Comparison of ENCODE assay signal across 12 mouse cellular contexts in genomic region chr1:54647335-54647745, GRCm38 (mm10).
DNase-seq lines count a peak whose midpoint lies in the region; ATAC-seq and TF ChIP-seq lines count a peak whose summit lies in the region.
"Had no signal": no experiment of that assay in that cellular context is flagged by ENCODE, and none has a peak within 500 bp of the region (broad histone marks: within the 10 kb centered on the region; RNA-seq: fewer than 3 reads in every experiment).

No protein-coding gene starts in this region.

- H3K27me3 ChIP-seq in embryonic facial prominence, embryonic 14.5 days (replicated peaks; ENCODE audit: control insufficient read depth, insufficient read depth, low read length) = no peaks in the 10 kb centered on the region
- no peaks in the 10 kb centered on the region for H3K27me3 ChIP-seq in embryonic facial prominence, embryonic 10.5 days (replicated peaks; ENCODE audit: low read depth, poor library complexity, severe bottlenecking)
- no peaks in the 10 kb centered on the region for H3K27me3 ChIP-seq in midbrain, embryonic 15.5 days (replicated peaks)
- no peaks in the 10 kb centered on the region for H3K27me3 ChIP-seq in midbrain, embryonic 11.5 days (ENCODE audit: control insufficient read depth, insufficient read depth, low read length)
- no peaks in the 10 kb centered on the region for H3K27me3 ChIP-seq in cerebellum, adult 2 months (ENCODE audit: control insufficient read depth, insufficient read depth, low read length)
- H3K27me3 ChIP-seq: limb, embryonic 13.5 days had no signal

- H3K9ac ChIP-seq in embryonic facial prominence, embryonic 14.5 days (ENCODE audit: low read depth, low read length) = no peak overlapping the region
- H3K9ac ChIP-seq in midbrain, embryonic 15.5 days = no peak overlapping the region
- no peak overlapping the region for H3K9ac ChIP-seq in midbrain, embryonic 11.5 days (ENCODE audit: low read length)
- H3K9ac ChIP-seq: limb, embryonic 13.5 days had no signal

- intact Hi-C loops in left cerebral cortex, postnatal 36 days (cut with DNase I) = no loop called here

- ATAC-seq in embryonic facial prominence, embryonic 14.5 days (ENCODE audit: low read depth) = peak; percentile 82
- ATAC-seq in midbrain, embryonic 15.5 days (replicated peaks) = peak; percentile 74
- ATAC-seq in midbrain, embryonic 11.5 days (ENCODE audit: low FRiP score) = no peak

- TF ChIP-seq CTCF in cerebellum, adult 2 months (IDR thresholded peaks at IDR 0.05; ENCODE audit: borderline replicate concordance, insufficient read depth, low read depth, low read length) = no peak

- WGBS in embryonic facial prominence, embryonic 14.5 days = 42% methylated on average over 3 of the region's 3 CpGs
- WGBS in embryonic facial prominence, embryonic 10.5 days = 84% methylated on average over 3 of the region's 3 CpGs
- WGBS in midbrain, embryonic 15.5 days = 47% methylated on average over 3 of the region's 3 CpGs
- 89% methylated on average over 3 of the region's 3 CpGs for WGBS in midbrain, embryonic 11.5 days
- 66% methylated on average over 3 of the region's 3 CpGs for WGBS in cerebellum, adult 2 months

- H3K4me2 ChIP-seq in embryonic facial prominence, embryonic 14.5 days (ENCODE audit: low read depth, low read length) = no peak overlapping the region
- H3K4me2 ChIP-seq in midbrain, embryonic 15.5 days = no peak overlapping the region
- no peak overlapping the region for H3K4me2 ChIP-seq in midbrain, embryonic 11.5 days
- H3K4me2 ChIP-seq: limb, embryonic 13.5 days had no signal

- TF ChIP-seq POLR2A in cerebellum, adult 2 months (IDR thresholded peaks at IDR 0.05; ENCODE audit: borderline replicate concordance, insufficient read depth, low read length) = no peak

- DNase-seq in embryonic facial prominence, embryonic 14.5 days (ENCODE audit: low spot score) = peak; percentile 85
- no peak for DNase-seq in embryonic facial prominence, embryonic 10.5 days (ENCODE audit: low spot score)
- no peak for DNase-seq in midbrain, embryonic 11.5 days (ENCODE audit: low spot score, missing footprints)
- peak; percentile 27 for DNase-seq in fibroblast of lung, adult 2 months (ENCODE audit: low read depth)
- peak; percentile 53 for DNase-seq in retina, postnatal 1 day
- no peak for DNase-seq in left cerebral cortex, postnatal 36 days (ENCODE audit: low spot score in 2 of 2)
- DNase-seq in cerebellum, adult 2 months = no peak
- DNase-seq: adrenal gland, postnatal 10 days; right cerebral cortex, adult 18-20 months; thymus, adult 18-20 months had no signal

- H3K4me3 ChIP-seq in embryonic facial prominence, embryonic 14.5 days (ENCODE audit: low read depth, low read length) = no peak overlapping the region
- no peak overlapping the region for H3K4me3 ChIP-seq in embryonic facial prominence, embryonic 10.5 days
- no peak overlapping the region for H3K4me3 ChIP-seq in midbrain, embryonic 15.5 days
- H3K4me3 ChIP-seq in midbrain, embryonic 11.5 days (ENCODE audit: low read depth, low read length) = no peak overlapping the region
- H3K4me3 ChIP-seq in cerebellum, adult 2 months (replicated peaks; ENCODE audit: insufficient read depth, low read depth, low read length) = no peak overlapping the region
- H3K4me3 ChIP-seq: limb, embryonic 13.5 days had no signal

- no peak overlapping the region for H3K27ac ChIP-seq in embryonic facial prominence, embryonic 14.5 days (replicated peaks; ENCODE audit: low read depth, low read length)
- no peak overlapping the region for H3K27ac ChIP-seq in embryonic facial prominence, embryonic 10.5 days (replicated peaks)
- H3K27ac ChIP-seq in midbrain, embryonic 15.5 days = peak overlapping the region; percentile 30
- H3K27ac ChIP-seq in midbrain, embryonic 11.5 days (ENCODE audit: low read depth, low read length) = no peak overlapping the region
- no peak overlapping the region for H3K27ac ChIP-seq in cerebellum, adult 2 months (ENCODE audit: insufficient read depth, low read length)
- H3K27ac ChIP-seq: limb, embryonic 13.5 days had no signal

- no peaks in the 10 kb centered on the region for H3K9me3 ChIP-seq in embryonic facial prominence, embryonic 14.5 days (ENCODE audit: control insufficient read depth, low read length)
- H3K9me3 ChIP-seq in embryonic facial prominence, embryonic 10.5 days = no peaks in the 10 kb centered on the region
- H3K9me3 ChIP-seq in midbrain, embryonic 15.5 days = no peaks in the 10 kb centered on the region
- H3K9me3 ChIP-seq in midbrain, embryonic 11.5 days (ENCODE audit: control insufficient read depth, low read length) = no peaks in the 10 kb centered on the region
- H3K9me3 ChIP-seq: limb, embryonic 13.5 days had no signal

- 0 out of 2 replicates have a peak, but pooled peaks cover 7% of the 10 kb centered on the region for H3K4me1 ChIP-seq in embryonic facial prominence, embryonic 14.5 days (ENCODE audit: control insufficient read depth, insufficient read depth, low read length)
- H3K4me1 ChIP-seq in embryonic facial prominence, embryonic 10.5 days = no peaks in the 10 kb centered on the region
- H3K4me1 ChIP-seq in midbrain, embryonic 15.5 days = peaks cover 10% of the 10 kb centered on the region
- no peaks in the 10 kb centered on the region for H3K4me1 ChIP-seq in midbrain, embryonic 11.5 days (ENCODE audit: control insufficient read depth, insufficient read depth, low read length)
- no peaks in the 10 kb centered on the region for H3K4me1 ChIP-seq in cerebellum, adult 2 months (ENCODE audit: control insufficient read depth, insufficient read depth, low read length)

- H3K36me3 ChIP-seq in embryonic facial prominence, embryonic 14.5 days (ENCODE audit: control insufficient read depth, insufficient read depth, low read length) = peaks cover 23% of the 10 kb centered on the region
- H3K36me3 ChIP-seq in embryonic facial prominence, embryonic 10.5 days (replicated peaks) = peaks cover 7% of the 10 kb centered on the region; the same call in 1 of the 2 replicates
- H3K36me3 ChIP-seq in midbrain, embryonic 15.5 days (replicated peaks) = no peaks in the 10 kb centered on the region
- no peaks in the 10 kb centered on the region for H3K36me3 ChIP-seq in midbrain, embryonic 11.5 days (ENCODE audit: control insufficient read depth, insufficient read depth, low read length)

Comparison
In these comparisons a context has a peak if more than half of its experiments do, and no peak if none do; other contexts are left out.
1. DNase-seq: peak in embryonic facial prominence, embryonic 14.5 days (single experiment), fibroblast of lung, adult 2 months (single experiment) and retina, postnatal 1 day (single experiment); none in embryonic facial prominence, embryonic 10.5 days (single experiment), midbrain, embryonic 11.5 days (single experiment), left cerebral cortex, postnatal 36 days (0 of 2) and cerebellum, adult 2 months (0 of 2).